Mouse (Mus musculus) heart, postnatal 0 days (tissue): Measurements from ENCODE around the gene Gm973. TPM values are rescaled to one million over a fixed set of nuclear protein-coding genes. Genes with fewer than 3 reads are reported as not detected.

Experiments
- ATAC-seq: fragments of 200-750 bp; cut with Nextera tagmentation; 2 replicates; pipeline ENCODE4 v1.8.0; 2017; ENCODE audit warnings: low read depth, moderate number of reproducible peaks, moderate library complexity; ENCODE audit not compliant: insufficient read depth
- DNase-seq: peaks from one replicate; pipeline ENCODE4 v3.0.0-alpha.2; 2016; ENCODE audit warnings: low spot score
- H3K27ac ChIP-seq: fragments of 300-500 bp; sonication (generic); 2 replicates; pipeline ENCODE4 v1.5.1; 2014; ENCODE audit warnings: low read depth, mild to moderate bottlenecking
- H3K27me3 ChIP-seq: fragments of 300-500 bp; sonication (generic); 2 replicates; pipeline ENCODE4 v1.6.1; 2014; ENCODE audit warnings: low read length, mixed read lengths; ENCODE audit not compliant: control insufficient read depth, insufficient read depth
- H3K36me3 ChIP-seq: fragments of 300-500 bp; sonication (generic); replicated peaks from 2 replicates; pipeline ENCODE4 v1.6.1; 2014; ENCODE audit warnings: low read length, mixed read lengths; ENCODE audit not compliant: control insufficient read depth, insufficient read depth
- H3K4me1 ChIP-seq: fragments of 300-500 bp; sonication (generic); 2 replicates; pipeline ENCODE4 v1.6.1; 2014; ENCODE audit warnings: antibody characterized with exemption; ENCODE audit not compliant: control insufficient read depth, insufficient read depth
- H3K4me2 ChIP-seq: fragments of 300-500 bp; sonication (generic); 2 replicates; pipeline ENCODE4 v1.6.1; 2014; ENCODE audit warnings: low read depth, mild to moderate bottlenecking, low read length, moderate library complexity
- H3K4me3 ChIP-seq: fragments of 300-500 bp; sonication (generic); 2 replicates; pipeline ENCODE4 v1.5.1; 2014; ENCODE audit warnings: low read depth, low read length
- H3K9ac ChIP-seq: fragments of 300-500 bp; sonication (generic); replicated peaks from 2 replicates; pipeline ENCODE4 v1.6.1; 2014; ENCODE audit warnings: low read depth, low read length, mixed read lengths
- H3K9me3 ChIP-seq: fragments of 300-500 bp; sonication (generic); replicated peaks from 2 replicates; pipeline ENCODE4 v1.6.1; 2016; ENCODE audit warnings: low read length; ENCODE audit not compliant: control insufficient read depth
- CTCF ChIP-seq: IDR thresholded peaks from 2 replicates; pipeline ENCODE4 v1.5.1; 2016; ENCODE audit warnings: antibody characterized with exemption, control low read depth, low read depth
- EP300 ChIP-seq: IDR thresholded peaks from 2 replicates; pipeline ENCODE4 v1.6.1; 2016; ENCODE audit warnings: antibody characterized with exemption, low read depth
- WGBS: fragments of 180-500 bp; shearing (Covaris S2); extraction: QIAGEN DNeasy Blood & Tissue Kit; methylation state at CpG from one replicate; pipeline ENCODE4 v1.1.7; 2014; 5-methylcytosine and 5-hydroxymethylcytosine counted together
- polyA plus RNA-seq: library from polyadenylated mRNA; unstranded; fragments of >200 nt; fragmentation: Nextera tagmentation; extraction: Ambion mirVana; gene quantifications from 2 replicates; pipeline ENCODE4 v1.2.1, GENCODE M21; 2015
- total RNA-seq: library from RNA; depleted of rRNA; stranded (reverse); fragments of >200 nt; gene quantifications from 2 replicates; pipeline ENCODE4 v1.2.3, GENCODE M21; 2014; ENCODE audit warnings: low replicate concordance

The Gm973 gene
- total and polyA plus RNA-seq, 2 experiments from 2014 or later = 0.14 TPM; not detected in 1

DNA sequence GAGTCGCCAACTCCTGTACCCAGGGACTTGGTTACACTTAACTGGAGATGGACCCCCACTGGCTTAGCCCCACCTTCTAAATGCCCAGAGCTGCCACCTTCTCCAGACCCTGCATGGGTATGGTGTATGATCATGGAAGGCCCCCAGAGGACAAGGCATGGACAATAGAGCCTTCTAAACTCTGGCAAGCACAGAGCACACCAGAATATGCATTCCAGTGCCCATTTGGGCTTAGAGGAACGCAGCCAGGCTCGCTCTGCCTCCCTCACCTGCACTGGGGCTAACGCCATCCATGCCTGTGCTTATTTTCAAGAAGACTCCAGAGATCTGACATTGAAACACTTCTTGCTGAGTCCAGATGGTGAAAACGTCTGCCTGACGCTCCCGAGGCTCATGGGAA lies 50.2 kb downstream of the Gm973 start:
- Histone ChIP-seq H3K27me3 (no peaks in the 10 kb centered on the region), H3K27ac (no peak overlapping the region), H3K4me3 (no peak overlapping the region), H3K36me3 (no peaks in the 10 kb centered on the region), H3K4me2 (no peak overlapping the region), H3K4me1 (no peaks in the 10 kb centered on the region), H3K9ac (no peak overlapping the region), H3K9me3 (no peaks in the 10 kb centered on the region)
- TF ChIP-seq EP300 (no peak), CTCF (no peak)
- WGBS = 66% methylated on average over 7 of the region's 7 CpGs
- ATAC-seq = no peak
- DNase-seq = no peak

DNA sequence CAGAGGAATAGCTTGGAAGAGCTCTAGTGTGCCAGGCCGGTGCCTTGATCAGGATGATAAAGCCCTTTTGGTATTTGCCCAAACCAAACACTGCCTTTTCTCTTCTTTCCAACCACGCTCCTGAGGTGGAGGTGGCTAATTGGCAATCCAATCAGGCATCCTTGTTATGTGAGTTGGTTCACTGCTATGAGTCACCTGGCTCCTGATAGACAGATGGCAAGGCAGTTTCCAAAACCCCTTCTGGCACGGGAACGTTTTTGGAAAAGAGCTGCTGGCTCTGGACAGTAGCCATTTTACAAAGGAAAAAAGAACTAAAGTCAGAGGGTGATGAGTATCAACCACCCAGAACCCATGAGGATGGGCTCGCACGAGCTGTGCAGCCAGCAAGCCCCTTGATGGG lies 50.9 kb downstream of the Gm973 start:
- TF ChIP-seq CTCF = no peak
- TF ChIP-seq EP300 = no peak
- 66% methylated on average over 6 of the region's 6 CpGs for WGBS
- Histone ChIP-seq H3K4me2 (no peak overlapping the region), H3K27me3 (no peaks in the 10 kb centered on the region), H3K9me3 (no peaks in the 10 kb centered on the region), H3K4me1 (no peaks in the 10 kb centered on the region), H3K27ac (no peak overlapping the region), H3K36me3 (no peaks in the 10 kb centered on the region), H3K9ac (no peak overlapping the region), H3K4me3 (no peak overlapping the region)
- ATAC-seq = no peak
- no peak for DNase-seq

DNA sequence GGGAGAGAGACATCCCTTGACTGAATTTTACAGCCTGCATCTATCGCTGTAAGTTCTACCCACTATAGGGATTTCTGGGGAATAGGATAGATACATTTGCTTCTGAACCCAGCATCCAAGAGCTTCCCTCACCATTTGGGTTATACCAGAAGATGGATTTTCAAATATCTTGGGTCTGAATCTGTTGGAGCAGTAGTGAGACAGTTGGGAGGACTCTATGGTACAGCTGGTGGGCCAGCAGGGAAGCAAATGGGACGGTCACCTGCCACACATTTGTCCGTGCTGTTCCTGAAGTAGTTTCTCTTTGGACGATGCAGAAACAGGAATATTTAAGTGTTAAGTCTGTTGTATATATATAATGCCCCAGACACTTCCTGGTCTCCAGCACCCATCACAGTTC lies 51.5 kb downstream of the Gm973 start:
- TF ChIP-seq EP300 (no peak), CTCF (no peak)
- Histone ChIP-seq H3K36me3 (no peaks in the 10 kb centered on the region), H3K27me3 (no peaks in the 10 kb centered on the region), H3K4me2 (no peak overlapping the region), H3K27ac (no peak overlapping the region), H3K4me1 (no peaks in the 10 kb centered on the region), H3K4me3 (no peak overlapping the region), H3K9me3 (no peaks in the 10 kb centered on the region), H3K9ac (no peak overlapping the region)
- DNase-seq (no peak), ATAC-seq (no peak)
- 78% methylated on average over 4 of the region's 4 CpGs for WGBS

DNA sequence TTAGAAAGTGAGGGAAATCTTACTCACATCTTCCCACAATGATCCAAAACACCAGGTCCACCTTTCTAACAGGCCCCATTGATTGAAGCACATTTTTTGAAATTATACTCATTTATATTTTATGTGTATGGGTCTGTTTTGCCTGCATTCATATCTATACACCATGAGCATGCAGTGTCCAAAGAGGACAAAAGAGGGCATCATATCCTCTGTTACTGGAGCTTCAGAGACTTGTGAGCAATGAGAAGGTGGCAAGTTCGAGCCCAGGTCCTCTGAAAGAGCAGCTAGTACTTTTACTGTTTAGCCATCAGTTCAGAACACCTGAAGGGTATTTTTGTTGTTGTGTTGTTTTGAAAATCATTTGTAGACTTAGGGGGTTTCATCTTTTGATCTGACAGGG lies 52.2 kb downstream of the Gm973 start:
- no peak overlapping the region for H3K9ac ChIP-seq
- DNase-seq (no peak), ATAC-seq (no peak)
- H3K27ac ChIP-seq = no peak overlapping the region
- WGBS = 74% methylated on average over 1 of the region's 1 CpGs
- no peaks in the 10 kb centered on the region for H3K27me3 ChIP-seq
- TF ChIP-seq CTCF = no peak
- no peak for TF ChIP-seq EP300
- no peak overlapping the region for H3K4me2 ChIP-seq
- no peaks in the 10 kb centered on the region for H3K9me3 ChIP-seq
- H3K36me3 ChIP-seq = no peaks in the 10 kb centered on the region
- no peak overlapping the region for H3K4me3 ChIP-seq
- H3K4me1 ChIP-seq = no peaks in the 10 kb centered on the region

DNA sequence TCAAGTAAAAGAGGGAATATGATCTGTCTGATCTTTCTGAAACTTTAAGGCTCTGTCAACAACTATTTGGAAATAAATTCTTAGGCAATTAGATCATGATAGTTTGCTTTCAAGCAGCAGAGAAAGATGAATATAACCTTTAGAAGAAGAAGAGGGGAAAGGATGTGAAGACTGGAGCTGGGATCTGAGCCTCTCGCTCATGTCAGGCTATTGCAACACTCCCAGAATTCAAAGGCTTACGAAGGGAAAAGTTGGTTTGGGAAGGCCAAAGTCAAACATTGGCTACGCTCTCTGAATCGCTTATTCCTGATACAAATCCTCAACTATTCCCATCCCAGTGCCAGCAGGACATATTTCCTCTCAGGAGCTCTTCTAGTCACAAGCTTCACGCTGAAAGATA lies 53.2 kb downstream of the Gm973 start:
- WGBS = 80% methylated on average over 5 of the region's 5 CpGs
- Histone ChIP-seq H3K27me3 (no peaks in the 10 kb centered on the region), H3K4me2 (no peak overlapping the region), H3K4me3 (no peak overlapping the region), H3K9ac (no peak overlapping the region), H3K9me3 (no peaks in the 10 kb centered on the region), H3K27ac (no peak overlapping the region), H3K36me3 (no peaks in the 10 kb centered on the region), H3K4me1 (no peaks in the 10 kb centered on the region)
- no peak for ATAC-seq
- no peak for DNase-seq
- TF ChIP-seq CTCF = no peak
- no peak for TF ChIP-seq EP300

DNA sequence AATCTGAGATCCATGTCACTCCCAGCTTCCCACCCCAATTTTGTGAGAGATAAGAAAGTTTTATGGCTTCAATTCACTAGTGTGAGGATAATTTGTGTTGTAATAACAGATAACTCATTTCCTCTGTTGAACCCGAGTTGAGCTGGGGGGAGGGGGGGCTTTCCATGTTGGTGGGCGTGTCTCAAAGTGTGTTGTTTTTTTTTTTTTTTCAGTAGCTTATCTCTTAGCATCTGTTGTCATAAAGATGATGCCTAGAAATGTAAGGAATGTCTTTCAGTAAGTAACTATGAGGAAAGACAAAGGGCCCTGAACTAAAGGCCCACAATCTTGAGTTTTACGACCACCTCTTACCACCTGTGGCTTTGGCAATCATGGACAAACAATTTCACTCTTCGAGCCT lies 54.7 kb downstream of the Gm973 start:
- H3K36me3 ChIP-seq = no peaks in the 10 kb centered on the region
- WGBS = 69% methylated on average over 4 of the region's 4 CpGs
- no peak overlapping the region for H3K27ac ChIP-seq
- H3K4me1 ChIP-seq = no peaks in the 10 kb centered on the region
- DNase-seq = no peak
- TF ChIP-seq CTCF (no peak), EP300 (no peak)
- H3K9me3 ChIP-seq = no peaks in the 10 kb centered on the region
- no peak overlapping the region for H3K9ac ChIP-seq
- ATAC-seq = no peak
- H3K27me3 ChIP-seq = no peaks in the 10 kb centered on the region
- H3K4me2 ChIP-seq = no peak overlapping the region
- H3K4me3 ChIP-seq = no peak overlapping the region
